Mouse (Mus musculus) kidney, postnatal 14 days (tissue): ENCODE data around the gene Crtap.
A peak's percentile ranks its signal among the peaks of the same experiment; 100 is the strongest.
"Not testable (repeated sequence)": the region's sequence is repeated elsewhere in the genome, so short reads cannot be mapped to it uniquely, and the experiment has no call there.

Source experiments
- DNase-seq: peaks from one replicate; pipeline ENCODE4 v3.0.0; 2022; ENCODE audit warnings: mixed read lengths

The Crtap gene

DNA sequence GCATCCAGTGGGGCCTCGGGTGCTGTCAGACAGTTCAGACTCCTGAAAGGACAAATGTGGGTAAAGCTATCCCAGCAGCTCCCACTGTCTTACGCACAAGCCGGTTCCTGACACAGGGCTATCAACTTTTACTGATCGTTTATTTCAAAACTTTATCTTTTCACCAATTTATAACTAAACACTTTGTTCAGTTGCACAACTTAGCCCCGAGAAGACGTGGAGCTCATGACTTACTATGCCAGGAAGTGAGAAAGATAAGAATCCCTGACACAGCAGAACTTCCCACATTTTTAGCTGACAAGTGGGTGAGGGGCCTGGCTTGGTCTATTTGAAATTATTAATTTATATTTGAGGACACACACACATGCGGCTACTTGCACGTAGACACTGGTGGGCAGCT, 4.2 kb upstream of the Crtap start:
- DNase-seq: no peak

DNA sequence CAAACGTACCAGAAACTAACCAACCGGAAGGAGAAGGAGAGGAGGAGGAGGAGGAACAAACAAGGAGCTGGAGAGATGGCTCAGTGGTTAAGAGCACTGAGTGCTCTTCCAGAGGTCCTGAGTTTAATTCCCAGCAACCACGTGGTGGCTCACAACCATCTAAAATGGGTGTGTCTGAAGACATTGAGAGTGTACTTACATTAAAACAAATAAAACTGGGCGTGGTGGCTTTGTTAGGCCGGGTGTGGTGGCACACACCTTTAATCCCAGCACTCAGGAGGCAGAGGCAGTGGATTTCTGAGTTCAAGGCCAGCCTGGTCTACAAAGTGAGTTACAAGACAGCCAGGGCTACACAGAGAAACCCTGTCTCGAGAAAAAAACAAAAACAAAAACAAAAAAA, 3.7 kb upstream of the Crtap start:
- DNase-seq: not testable (repeated sequence)

DNA sequence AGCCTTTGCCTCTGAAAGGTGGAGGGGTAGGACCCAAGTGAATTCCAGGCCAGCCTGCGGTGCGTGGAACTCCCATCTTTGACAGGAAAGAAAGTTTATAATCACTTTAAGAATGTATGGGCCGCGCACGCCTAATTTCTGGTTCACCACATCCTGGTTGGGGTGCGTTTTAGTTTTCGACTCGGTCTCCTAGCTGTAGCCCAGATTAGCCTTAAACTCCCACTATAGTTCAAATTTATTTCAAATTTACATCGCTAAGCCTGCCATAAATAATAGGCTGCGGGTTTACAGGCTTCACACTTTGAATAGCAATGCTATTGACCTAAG, 237 bp upstream of the Crtap start:
- no peak for DNase-seq

DNA sequence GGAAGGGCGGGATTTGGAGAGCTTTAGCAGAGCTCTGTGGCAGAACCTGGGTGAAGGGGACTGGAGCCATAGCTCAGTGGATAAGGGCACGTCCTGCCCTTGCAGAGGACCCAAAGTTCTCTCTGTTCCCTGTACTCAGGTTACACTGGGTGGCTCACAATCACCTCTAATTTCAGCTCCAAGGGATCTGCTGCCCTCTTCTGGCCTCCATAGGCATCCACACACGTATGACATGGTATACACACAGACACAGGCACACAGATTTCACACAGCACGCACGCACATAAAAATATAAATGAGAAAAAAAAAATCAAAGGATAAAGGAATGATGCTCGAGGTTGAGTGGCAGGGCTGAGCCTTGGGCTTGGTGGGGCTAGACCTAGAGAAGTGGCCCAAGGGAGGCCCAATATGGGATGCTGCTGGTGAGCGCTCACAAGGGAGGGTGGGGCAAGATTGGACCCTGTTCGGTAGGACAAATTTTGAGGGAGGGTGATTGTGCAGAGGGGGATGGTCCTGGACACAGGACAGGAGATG, 1.0 kb downstream of the Crtap start:
- no peak for DNase-seq

DNA sequence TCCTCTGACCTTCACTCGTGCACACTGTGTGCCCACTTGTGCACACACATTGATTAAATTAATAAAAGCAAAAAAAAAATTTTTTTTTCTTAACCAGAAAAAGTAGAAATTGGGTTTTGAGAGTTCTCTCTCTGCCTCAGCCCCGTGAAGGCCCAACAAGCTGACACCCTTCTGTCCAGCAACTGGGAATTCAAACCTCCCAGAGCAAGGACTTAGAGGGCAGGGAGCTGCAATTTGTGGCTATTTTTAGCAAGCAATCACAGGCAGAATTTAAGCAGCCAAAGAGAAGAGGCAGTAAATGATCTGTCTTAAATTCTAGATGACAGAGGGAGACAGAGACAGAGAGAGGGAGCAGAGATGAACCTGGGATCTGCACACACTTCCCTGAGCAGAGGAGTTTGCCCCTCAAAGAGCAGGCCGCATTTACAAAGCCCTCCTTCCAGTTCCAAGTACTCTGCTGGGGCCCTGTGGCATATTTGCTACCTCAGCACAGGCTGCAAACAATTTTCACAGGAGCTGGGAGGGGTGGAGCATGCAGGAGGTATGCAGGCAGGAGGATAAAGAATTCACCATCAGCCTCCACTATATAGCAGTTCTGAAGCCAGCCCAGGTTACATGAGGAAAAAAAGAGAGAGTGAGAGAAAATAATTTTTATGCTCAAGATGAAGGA, 1.6 kb downstream of the Crtap start:
- no peak for DNase-seq

DNA sequence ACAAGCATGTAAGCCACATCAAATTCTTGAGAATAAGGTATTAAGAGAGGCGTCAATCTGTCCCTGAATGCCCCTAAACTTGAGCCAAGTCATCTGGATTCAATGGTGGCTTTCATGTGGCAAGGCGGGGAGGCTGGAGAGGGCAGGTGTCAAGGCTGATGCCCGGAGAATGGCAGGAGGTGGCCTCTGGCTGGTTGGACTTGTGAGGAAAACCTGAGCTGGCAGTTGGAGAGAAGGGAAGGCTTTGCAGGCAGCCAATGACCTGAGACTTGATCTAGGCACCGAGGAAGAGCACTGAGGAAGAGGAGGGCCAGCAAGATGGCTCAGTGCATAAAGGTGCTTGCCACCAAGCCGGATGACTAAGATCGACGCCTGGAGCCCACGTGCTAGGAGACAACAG, 2.2 kb downstream of the Crtap start:
- DNase-seq: no peak

DNA sequence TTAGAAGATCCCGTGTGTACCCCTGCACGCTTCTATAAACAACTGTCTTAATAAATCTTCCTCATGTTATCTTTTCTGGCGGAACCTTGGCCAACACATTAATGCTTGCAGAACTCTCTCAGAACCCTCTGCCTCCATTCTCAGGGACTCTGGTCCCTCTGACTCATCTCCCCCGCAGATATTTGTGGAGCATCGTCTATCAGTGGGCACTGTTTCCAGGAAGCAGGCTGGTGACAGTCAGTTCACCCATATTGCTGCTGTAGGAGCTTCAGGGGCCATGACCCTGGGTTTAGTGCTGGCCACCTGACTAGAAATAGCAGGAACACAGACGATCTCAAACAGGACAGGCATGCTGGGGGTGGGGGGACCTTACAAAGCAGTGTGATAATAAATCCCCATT, 3.4 kb downstream of the Crtap start:
- no peak for DNase-seq

DNA sequence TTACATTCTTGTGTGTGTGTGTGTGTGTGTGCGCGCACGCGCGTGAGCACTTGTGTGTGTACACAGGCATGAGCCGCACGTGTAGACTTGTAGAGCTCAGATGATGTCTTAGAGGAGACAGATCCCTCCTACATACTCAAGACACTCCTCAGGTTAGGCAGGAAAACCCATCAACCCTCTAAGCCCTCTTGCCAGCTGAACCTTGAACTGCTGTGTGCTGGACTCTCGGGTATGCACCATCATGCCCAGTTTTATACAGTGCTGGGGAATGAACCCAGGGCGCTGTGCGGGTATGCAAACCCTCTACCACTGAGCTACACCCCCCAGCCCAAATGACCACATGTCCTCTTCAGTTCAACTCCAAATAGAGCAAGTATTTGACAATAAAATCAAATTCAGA, 5.3 kb downstream of the Crtap start:
- DNase-seq: peak; percentile 31

DNA sequence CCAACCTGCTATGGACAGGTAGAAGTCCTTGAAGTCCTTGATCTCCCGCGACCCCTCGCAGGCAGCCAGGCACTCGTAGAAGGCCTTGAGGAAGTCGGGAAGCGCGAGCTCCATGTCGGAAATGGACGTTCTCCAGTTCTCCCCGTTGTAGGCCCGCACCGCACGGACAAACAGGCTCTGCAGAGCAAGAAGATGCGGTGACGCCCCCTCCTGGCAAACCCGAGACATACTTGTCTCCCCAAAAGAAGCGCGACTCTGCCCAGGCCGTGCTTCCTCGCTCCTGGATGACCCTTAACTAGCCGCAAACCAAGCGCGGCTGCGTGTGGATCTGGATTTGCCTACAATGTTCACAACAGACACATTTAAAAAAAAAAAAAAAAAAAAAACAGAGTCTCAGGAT, 5.8 kb downstream of the Crtap start:
- DNase-seq: no peak

DNA sequence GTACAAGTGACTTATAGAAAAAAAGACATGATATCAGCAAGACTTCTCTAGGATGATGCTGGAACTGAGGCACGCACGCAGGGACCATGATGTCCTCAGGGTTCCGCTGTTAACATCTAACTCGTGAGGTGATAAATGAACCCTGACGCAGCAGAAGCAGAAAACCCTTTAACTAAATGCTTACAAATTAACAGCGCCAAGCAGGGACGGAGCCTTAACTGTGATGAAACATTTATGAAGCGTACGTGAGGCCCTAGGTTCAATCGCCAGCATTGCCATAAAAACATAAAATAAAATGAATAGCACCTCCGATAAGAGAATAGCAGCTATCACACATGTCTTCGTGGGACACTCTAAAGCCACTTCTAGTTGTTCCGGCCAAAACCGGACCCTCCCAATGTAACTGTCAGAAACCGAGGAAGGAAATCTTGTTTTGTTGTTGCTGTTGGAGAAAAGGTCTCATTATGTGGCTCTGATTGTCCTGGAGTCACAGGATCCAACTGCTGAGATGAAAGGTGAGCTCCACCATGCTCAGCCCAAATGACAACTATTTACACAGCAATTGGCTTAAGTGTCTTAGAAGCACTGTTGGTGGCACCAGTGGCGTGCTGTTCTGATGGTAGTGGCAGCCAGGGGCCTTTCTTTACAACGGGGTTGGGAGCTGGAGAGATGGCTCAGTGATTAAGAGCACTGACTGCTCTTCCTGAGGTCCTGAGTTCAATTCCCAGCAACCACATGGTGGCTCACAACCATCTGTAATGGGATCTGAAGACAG, 7.4 kb downstream of the Crtap start:
- DNase-seq: no peak

DNA sequence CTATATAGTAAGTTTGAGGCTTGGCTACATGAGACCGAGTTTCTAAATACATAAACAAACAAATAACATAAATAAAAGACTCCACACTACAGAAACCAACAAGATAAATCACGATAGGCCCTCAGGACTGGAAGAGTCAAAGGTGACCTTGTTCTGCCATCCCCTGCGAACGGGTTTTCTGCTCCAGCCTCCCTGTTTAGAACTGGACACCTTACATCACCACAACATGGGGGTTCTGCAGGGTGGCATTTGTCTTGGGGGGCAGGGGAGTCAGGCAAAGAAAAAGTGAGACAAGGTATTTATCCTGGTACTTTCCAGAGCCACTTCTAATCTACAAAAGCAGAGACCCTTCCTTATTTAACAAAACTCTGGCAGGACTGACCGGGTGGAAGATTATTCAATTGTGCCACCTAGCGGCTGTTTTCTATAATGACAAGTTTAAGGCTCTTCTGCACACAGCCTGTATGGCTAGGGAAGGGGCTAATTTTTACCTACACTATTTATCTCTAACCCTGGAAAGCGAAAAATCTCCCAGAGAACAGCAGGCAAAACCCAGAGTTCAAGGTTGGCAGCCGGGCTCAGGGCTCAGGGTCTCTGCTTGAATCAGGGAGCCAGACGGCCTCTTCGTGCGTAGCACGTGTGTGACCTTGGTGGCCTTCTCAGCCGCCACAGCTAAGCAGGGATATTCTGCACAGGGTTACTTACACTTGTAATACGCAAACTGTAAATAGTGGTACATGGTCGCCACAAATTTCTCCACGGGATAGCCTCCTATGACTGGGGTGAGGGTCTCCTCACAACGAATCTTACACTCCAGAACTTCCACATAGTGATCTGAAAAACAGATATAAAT, 9.4 kb downstream of the Crtap start:
- DNase-seq: peak; percentile 53

DNA sequence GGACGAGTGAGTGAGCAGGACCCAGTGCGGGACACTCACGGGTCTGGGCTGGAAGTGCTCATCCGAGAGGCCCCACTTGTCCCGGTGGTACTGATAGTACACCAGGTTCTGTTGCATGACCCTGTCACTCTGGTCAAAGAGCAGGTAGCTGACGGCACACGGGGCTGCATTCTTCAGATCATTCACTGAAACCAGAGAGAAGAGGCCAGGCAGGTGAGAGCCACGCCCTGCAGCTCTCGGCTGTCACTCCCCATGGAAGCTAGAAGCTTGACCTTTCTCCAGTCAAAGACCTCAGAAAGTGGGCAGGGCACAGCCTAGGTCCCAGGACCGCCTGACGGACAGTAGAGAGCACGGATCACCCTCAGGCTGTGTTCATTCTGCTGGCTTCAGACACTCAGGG, 10.6 kb downstream of the Crtap start:
- no peak for DNase-seq

DNA sequence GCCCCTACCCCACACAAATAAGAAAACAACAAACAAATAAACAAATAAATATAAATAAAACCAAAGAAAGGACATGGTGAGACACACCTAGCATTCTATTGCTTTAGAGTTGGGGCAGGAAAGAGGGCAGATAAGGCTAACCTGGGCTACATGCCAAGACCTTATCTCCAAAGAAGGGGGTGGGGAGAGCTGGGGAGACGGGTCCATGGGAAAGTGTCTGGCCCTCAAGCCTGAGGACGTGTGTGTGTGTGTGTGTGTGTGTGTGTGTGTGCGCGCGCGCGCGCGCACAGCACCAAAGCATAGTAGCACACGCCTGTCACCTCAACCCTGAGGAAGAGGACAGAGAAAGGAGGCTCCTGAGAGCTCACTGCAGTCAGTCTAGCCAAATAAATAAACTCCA, 13.3 kb downstream of the Crtap start:
- DNase-seq: no peak

DNA sequence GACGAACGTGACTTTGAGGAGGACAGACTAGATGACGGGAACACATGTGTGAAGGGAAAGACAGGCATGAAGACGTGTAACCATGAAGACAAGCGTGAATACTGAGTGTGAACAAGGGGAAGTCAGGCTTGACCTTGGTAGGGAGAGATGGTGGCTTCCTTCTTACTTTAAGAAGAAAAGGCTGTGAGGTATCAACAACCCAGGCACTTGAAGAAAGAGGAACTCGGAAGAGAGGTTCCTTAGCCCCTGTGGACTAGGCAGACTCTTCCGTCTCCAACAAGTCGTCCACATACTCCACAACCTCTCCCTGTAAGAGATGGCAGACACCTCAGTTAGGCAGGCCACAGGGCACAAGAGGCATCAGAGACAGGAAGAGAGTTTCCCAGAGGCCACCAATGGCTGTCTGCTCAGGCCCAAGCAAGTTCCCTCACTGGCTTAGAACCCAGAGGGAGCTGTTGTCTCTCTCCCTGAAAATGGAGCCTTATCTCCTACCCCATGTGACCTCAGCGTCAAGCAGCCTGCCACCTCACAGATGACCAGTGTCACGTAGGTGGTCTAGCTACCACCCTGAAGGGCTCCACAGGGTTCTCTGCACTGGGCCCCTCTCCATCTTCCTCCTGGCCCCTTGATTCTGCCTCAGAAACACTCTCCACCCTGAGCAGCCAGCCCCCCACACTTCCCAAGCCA, 15.1 kb downstream of the Crtap start:
- no peak for DNase-seq

DNA sequence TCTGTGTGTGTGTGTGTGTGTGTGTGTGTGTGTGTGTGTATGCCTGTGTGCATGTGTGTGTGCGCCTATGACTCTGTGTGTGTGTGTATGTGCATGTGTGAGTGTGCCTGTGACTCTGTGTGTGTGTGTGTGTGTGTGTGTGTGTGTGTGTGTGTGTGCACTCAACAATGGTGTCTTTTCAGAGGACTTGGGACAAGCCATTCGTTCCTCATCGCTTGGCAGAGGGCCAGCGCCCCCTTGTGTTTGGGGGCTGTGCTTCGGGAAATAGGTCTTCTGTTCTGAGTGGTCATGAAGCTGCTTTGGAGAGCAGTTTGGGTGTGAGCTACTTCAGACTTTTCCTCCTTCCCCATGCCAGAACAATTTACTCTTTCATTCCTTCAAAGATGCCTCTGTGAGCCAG, 18.8 kb downstream of the Crtap start:
- not testable (repeated sequence) for DNase-seq

DNA sequence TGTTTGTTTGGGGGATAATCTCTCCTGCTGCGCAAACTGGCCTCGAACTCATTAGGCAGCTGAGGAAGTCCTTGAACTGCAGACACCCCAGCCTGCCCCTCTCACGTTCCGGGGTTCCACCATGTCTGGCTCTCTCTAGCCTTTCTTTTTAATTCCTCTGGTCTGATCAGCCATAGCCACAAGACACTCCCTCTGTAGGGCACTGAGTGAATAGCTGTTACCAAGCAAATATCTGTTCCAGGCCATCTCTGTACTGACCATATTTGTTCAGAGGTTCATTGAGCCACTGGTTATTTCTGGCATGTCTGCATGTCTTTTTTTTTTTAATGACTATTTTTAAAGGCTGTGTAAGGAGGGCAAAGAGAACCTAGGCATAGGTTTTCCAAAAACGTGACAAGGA, 21.1 kb downstream of the Crtap start:
- DNase-seq: not testable (repeated sequence)

DNA sequence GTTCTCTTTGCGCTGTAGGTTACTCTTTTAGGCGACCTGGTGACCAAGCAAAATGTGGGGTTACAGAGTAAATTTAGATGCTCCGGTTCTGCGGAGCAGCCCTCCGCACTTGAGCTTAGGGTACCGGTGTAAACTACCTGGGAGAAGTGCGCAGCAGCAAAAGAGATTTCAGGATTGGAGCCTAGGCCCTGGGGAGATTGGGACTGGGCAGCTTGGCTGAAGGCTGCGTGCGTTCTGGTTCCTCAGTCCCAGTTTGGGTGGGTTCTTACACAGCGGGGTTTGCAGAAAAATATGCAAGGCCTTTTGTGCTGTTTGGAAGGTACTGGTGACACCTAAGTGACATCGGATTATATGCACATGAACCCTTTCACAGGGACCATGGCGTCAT, 22.0 kb downstream of the Crtap start:
- DNase-seq: no peak

DNA sequence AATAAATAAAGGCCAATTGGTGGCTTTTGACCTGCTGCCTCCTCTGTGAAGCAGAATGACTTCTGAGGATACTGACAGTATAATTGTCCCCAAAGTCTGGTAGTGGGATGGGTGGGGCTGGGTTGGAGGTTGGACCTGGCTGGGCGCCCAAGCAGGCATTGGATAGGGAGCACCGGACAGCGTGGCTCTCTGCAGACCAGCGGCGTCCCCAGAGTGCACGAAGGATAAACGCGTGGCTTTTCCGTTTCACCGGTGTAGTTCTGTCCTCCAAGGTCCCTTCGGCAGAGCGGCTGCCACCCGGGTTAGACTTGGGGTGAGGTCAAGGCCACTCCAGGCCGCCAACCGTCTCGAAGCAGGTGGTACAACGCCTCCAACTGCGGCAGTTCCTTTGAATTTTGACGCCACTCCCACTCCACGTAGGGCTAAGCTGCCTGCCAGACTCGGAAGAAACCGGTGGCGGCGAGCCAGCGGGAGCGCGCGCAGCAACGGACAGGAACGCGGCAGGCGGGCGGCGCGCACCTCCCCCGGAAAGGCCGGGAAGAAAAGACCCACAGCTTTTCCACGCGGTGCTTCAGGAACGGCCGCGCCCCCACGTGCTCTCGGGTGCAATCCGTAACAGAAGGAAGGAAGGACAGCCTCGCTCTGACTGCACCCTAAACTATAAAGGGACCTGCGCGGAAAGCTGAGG, 22.5 kb downstream of the Crtap start:
- peak; percentile 90 for DNase-seq

DNA sequence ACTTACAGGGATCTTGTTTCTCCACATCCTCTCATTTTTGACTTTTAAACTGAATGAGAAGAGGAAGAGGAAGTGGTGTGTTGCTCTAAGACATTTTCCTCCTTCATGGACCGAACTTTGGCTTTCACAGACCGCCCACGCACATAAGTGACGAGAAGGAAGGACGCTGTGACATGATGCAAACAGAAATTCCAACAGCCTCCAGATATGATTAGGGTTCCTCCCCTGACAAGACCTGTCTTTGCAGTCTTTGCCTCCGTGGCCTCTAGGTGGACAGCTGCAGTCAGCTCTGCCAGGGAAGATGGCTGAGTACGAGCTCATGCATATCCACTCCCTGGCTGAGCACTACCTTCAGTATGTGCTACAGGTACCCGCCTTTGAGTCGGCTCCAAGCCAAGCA, 60.6 kb downstream of the Crtap start, which contains the start of gene Bcl2a1c:
Bcl2a1c (plus strand) TSS at position 281 of the 400 bp plus-strand sequence.
- not testable (repeated sequence) for DNase-seq

DNA sequence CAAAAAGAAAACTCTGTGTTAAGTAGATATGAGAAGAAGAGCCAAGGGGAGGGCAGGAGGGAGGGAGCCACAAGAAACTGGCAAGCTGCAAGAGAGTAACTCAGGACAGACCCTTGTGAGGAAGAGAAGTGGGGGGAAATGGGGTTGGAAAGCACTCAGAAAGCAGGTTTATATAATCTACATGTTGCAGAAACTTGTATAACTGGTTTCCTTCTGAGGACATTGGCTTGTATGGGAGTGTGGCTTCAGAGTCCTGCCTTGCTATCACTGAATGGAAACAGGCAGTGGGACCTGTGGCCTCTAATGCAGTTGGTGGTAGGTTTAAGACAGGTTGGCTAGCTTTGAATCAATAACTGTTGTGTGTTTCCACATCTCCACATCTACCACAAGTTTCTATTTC, 62.1 kb downstream of the Crtap start:
- not testable (repeated sequence) for DNase-seq

DNA sequence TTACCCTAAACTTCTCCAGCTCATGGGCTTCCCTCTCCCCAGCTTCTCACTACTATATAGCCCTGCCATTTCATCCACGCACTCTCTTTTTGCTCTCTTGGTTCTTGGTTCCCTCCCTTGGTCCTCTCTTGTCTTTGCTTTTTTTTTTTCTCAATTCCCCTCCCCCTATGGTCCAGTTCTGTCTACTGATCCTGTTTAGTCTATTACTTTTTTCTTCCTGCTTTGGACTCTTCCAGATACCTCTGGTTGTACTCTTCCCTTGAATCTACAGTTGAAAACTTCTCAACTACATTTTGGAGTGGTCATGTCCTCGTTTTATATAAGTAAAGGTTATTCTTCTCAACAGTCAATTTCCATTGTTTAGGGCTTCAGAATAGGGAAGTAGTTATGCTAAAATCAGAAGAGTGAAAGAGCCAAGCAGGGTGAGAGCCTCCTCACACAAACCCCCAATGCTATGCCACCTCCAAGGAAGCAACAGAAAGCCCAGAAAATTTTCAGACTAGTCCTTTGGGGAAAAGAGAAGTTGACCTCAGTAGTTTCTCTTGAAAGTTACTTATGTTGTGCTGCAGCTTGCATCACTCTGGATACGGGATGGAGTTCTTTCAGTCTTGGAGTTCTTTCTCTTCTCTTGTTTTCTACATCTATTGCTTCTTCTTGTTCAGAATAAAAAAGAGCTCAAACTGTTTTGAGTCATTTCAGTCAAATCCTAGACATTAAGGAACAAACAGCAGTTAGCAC, 64.3 kb downstream of the Crtap start:
- no peak for DNase-seq
